Mouse (Mus musculus) thymus, adult 2 months (tissue): Measurements from ENCODE around the gene Dnah1.

ENCODE experiments used
- CTCF ChIP-seq: fragments of 200-500 bp; IDR thresholded peaks from 2 replicates; pipeline ENCODE4 v1.5.1; 2012; ENCODE audit warnings: mild to moderate bottlenecking, control low read depth, low read length, moderate library complexity, borderline replicate concordance; ENCODE audit not compliant: control insufficient read depth, poor library complexity, insufficient read depth; ENCODE audit errors: extremely low read depth
- POLR2A ChIP-seq: fragments of 200-500 bp; IDR thresholded peaks from 2 replicates; pipeline ENCODE4 v1.6.1; 2012; ENCODE audit warnings: mild to moderate bottlenecking, low read length, control low read depth, moderate library complexity; ENCODE audit not compliant: control insufficient read depth, poor library complexity, insufficient read depth; ENCODE audit errors: extremely low read depth

GRCm38 (mm10) chr14:31337947-31338346, 14.3 kb upstream of the Dnah1 start:
- TF ChIP-seq POLR2A = no peak
- no peak for TF ChIP-seq CTCF
